Mouse (Mus musculus) adrenal gland, postnatal 14 days (tissue): ENCODE data around the gene Olfr816. TPM values are rescaled to one million over a fixed set of nuclear protein-coding genes. Genes with fewer than 3 reads are reported as not detected.
"Not testable (repeated sequence)": the region's sequence is repeated elsewhere in the genome, so short reads cannot be mapped to it uniquely, and the experiment has no call there.

Experiments
- DNase-seq: peaks from one replicate; pipeline ENCODE4 v3.0.0; 2021; ENCODE audit warnings: mixed read lengths
- long read RNA-seq, 2 experiments: library from polyadenylated mRNA; stranded (forward); transcript quantifications; one replicate each; pipeline ENCODE4 v2.0.0; 2021
- total RNA-seq: library from RNA; stranded (reverse); gene quantifications from 2 replicates; pipeline ENCODE4 v1.2.3, GENCODE M21; 2021

Gene Olfr816
- total RNA-seq: not detected in 2 replicates
- long read RNA-seq, experiment 1, partial matches to known transcripts: 0 of 1 reads
- long read RNA-seq, experiment 1, other reads (novel, unspliced or antisense): 1 of 1 reads
- long read RNA-seq, experiment 2: 0 reads

- DNase-seq: no peak
These were observed at the start of gene Olfr816 for GRCm38 (mm10) chr10:129915497-129915896. Gene Olfr816 (minus strand): TSS chr10:129915597.

GRCm38 (mm10) chr10:129949000-129949399 is 33.6 kb upstream of the Olfr816 start, which contains the start of gene Olfr818:
Gene Olfr818 (minus strand): TSS chr10:129949100.
- DNase-seq: no peak

- not testable (repeated sequence) for DNase-seq
These were observed 9.6 kb downstream of the Olfr816 start, which contains the start of gene Olfr815 for GRCm38 (mm10) chr10:129905767-129906166. Gene Olfr815 (minus strand): TSS chr10:129905867.

DNA sequence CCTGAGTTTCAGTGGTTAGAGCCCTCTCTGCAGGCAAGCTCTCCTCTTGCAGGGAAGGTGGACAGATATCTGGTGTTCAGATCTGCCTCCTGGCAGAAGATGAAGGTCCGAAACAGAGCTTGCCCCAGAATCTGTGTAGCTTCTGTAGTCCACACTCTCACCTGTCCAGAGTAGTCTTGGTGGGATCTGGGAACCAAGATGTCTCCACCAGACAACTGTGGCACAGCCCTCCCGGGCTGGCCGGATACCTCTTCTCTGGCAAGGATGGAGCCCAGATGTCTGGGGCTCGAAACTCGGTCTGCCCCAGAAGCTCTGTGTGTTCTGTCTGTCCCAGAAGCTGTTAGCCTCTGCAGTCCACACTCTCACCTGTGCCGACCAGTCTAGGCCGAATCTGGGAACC is 29.5 kb downstream of the Olfr816 start:
- DNase-seq: no peak

DNA sequence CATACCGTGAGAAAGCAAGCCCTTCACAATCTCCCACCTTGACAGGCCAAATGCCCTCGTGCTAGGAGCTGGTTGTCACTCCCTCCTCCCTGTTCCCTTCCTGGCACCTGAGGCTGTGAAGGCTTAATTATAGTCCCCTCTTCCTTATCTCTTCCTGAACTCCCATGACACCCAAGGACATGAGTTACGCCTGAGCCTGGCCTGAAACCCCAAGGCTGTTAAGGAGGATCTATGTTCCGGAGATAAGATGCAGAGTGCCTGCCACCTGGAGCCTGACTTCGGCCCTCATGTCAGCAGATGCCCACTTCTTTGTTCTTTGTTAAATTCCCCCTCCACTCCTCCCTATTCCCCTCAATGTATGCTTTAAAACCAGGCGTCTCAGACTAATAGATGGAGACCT is 29.9 kb downstream of the Olfr816 start:
- not testable (repeated sequence) for DNase-seq

DNA sequence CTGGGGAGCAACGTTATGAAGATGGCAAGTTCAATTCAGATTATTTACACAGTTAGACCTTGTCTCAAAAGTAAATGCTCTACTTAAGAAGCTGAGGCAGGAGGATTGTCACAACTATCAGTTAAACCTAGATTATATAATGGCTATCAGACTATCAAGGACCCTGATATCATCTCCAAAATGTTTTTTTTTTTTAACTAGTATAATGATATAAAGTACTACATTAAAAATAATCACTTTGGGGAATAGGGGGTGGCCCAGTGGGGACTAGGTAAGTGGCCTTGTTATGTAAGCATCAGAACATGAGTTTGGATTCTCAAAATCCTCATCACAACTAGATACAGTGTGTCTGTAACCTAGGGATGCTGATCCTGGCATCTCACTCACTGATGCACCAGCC is 35.6 kb downstream of the Olfr816 start, which contains the start of gene Olfr814:
Gene Olfr814, minus strand, starts transcription at position 101 of the 400 bp plus-strand sequence.
- DNase-seq: not testable (repeated sequence)

Other genes with a start within 250 kb of the Olfr816 start
- not detected in 2 replicates for gene Olfr801, start 241.7 kb downstream of the Olfr816 start, total RNA-seq
- not detected in 2 replicates for gene Olfr802, start 227.4 kb downstream of the Olfr816 start, total RNA-seq
- not detected in 2 replicates for gene Olfr803, start 221.3 kb downstream of the Olfr816 start, total RNA-seq
- gene Olfr804, start 212.4 kb downstream of the Olfr816 start, total RNA-seq: not detected in 2 replicates
- not detected in 2 replicates for gene Olfr805, start 186.2 kb downstream of the Olfr816 start, total RNA-seq
- not detected in 2 replicates for gene Olfr806, start 173.7 kb downstream of the Olfr816 start, total RNA-seq
- not detected in 2 replicates for gene Olfr807, start 157.8 kb downstream of the Olfr816 start, total RNA-seq
- not detected in 2 replicates for gene Olfr808, start 150.1 kb downstream of the Olfr816 start, total RNA-seq
- not detected in 2 replicates for gene Olfr809, start 141.0 kb downstream of the Olfr816 start, total RNA-seq
- gene Olfr810, start 120.7 kb downstream of the Olfr816 start, total RNA-seq: not detected in 2 replicates
- gene Olfr811, start 111.2 kb downstream of the Olfr816 start, total RNA-seq: not detected in 2 replicates
- gene Olfr812, start 69.5 kb downstream of the Olfr816 start, total RNA-seq: not detected in 2 replicates
- gene Olfr813, start 60.2 kb downstream of the Olfr816 start, total RNA-seq: not detected in 2 replicates
- gene Olfr814, start 35.7 kb downstream of the Olfr816 start, total RNA-seq: not detected in 2 replicates
- not detected in 2 replicates for gene Olfr815, start 9.7 kb downstream of the Olfr816 start, total RNA-seq
- gene Olfr818, start 33.5 kb upstream of the Olfr816 start, total RNA-seq: not detected in 2 replicates
- gene Olfr819, start 51.7 kb upstream of the Olfr816 start, total RNA-seq: not detected in 2 replicates
- gene Olfr247, start 60.5 kb upstream of the Olfr816 start, total RNA-seq: not detected in 2 replicates
- gene Gm10310, start 69.5 kb upstream of the Olfr816 start, total RNA-seq: not detected in 2 replicates
- not detected in 2 replicates for gene Olfr820, start 97.0 kb upstream of the Olfr816 start, total RNA-seq
- not detected in 2 replicates for gene Olfr821, start 114.8 kb upstream of the Olfr816 start, total RNA-seq
- not detected in 2 replicates for gene Olfr822, start 155.6 kb upstream of the Olfr816 start, total RNA-seq
- gene Olfr823, start 199.8 kb upstream of the Olfr816 start, total RNA-seq: not detected in 2 replicates
- gene Olfr824, start 214.4 kb upstream of the Olfr816 start, total RNA-seq: not detected in 2 replicates